Mouse (Mus musculus) heart, postnatal 0 days (tissue): ENCODE results near the gene Pdf.

Source experiments
- CTCF ChIP-seq: IDR thresholded peaks from 2 replicates; pipeline ENCODE4 v1.5.1; 2016; ENCODE audit warnings: antibody characterized with exemption, control low read depth, low read depth
- EP300 ChIP-seq: IDR thresholded peaks from 2 replicates; pipeline ENCODE4 v1.6.1; 2016; ENCODE audit warnings: antibody characterized with exemption, low read depth

DNA sequence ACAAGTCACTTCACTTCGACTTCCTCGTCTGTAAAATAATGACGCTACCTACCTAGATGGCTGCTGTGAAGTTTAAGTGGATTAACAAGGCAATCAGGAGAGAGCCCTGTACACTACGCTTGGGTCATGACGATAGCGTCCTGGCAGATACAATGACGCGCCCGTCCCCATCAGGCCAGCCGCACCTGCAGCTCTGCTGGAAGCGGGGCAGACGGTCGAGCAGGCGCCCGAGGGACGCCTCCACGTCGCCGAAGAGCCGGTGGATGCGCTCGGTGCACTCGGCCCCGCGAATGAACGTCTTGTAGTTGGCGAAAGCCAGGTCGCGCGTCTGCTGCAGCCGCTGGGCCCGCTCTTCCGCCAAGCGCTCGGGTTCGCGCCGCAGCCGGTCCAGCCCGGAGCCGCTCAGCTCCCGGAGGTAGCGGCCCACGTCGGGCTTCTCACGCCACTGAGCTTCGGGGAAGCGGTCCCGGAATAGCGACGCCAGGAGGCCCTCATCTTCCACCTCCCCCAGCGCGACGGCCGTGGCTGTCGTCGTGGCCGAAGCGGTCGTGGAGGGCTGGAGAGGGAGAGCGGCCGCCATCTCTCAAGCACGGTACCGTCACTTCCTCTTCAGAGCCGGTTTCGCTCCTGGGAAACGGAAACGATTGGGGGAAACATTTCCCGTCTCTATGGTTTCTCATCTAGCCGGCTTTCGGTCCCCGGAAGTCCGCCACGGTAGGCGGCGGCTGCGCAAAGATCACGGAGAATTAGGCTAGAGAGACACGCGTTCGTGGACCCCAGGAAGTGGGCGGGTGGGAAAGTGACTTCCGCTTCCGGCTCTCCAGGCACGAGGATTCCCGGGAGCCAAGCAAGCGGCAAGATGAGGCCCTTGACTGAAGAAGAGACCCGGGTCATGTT, 7.9 kb upstream of the Pdf start, which contains the start of the genes Cog8 and Nip7:
- TF ChIP-seq CTCF: no peak
- TF ChIP-seq EP300: peak; percentile 90
